Mouse (Mus musculus): ENCODE results near the gene Ccni.

GRCm38 (mm10) chr5:93152451-93152850 is 53.8 kb downstream of the Ccni start:
- TF ChIP-seq POLR2A (IDR thresholded peaks at IDR 0.05; ENCODE audit: insufficient read depth, low read depth, low read length) (no peak), CTCF (IDR thresholded peaks at IDR 0.05) (no peak)

Data from heart, adult 2 months (tissue).